Mouse (Mus musculus): ENCODE results near the gene Akap1. TPM values are rescaled to one million over a fixed set of nuclear protein-coding genes. Genes with fewer than 3 reads are reported as not detected.
A peak's percentile ranks its signal among the peaks of the same experiment; 100 is the strongest.

The Akap1 gene
- polyA plus RNA-seq, 1 experiment from 2014 or later, result 8.7 TPM

DNA sequence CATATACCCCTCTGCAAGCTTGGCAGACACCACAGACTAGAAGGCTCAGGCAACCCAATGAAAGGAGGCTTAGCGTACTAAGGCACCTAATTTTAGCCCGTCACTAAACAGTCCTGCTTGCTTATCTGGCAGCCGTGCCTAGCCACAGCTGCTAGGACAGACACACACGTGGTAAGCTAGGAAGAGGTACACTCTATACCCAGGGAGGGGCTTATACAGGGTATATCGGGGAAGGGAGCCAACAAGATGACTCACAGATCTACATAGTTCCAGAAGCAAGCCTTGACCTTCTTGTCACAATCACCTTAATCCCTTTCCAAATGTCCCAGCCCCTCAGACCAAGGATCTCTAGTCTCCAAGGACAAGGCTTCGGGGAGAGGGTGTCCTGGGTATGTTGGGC is 23.0 kb downstream of the Akap1 start:
- Histone ChIP-seq H3K9ac (no peak overlapping the region), H3K9me3 (replicated peaks) (no peaks in the 10 kb centered on the region), H3K4me3 (replicated peaks) (no peak overlapping the region), H3K27ac (replicated peaks) (no peak overlapping the region), H3K4me2 (no peak overlapping the region), H3K27me3 (no peaks in the 10 kb centered on the region), H3K36me3 (replicated peaks) (peaks cover 41% of the 10 kb centered on the region), H3K4me1 (replicated peaks) (peaks cover 7% of the 10 kb centered on the region; the same call in 1 of the 2 replicates)
- peak; percentile 49; the same call in 1 of the 2 replicates for ATAC-seq (ENCODE audit: insufficient read depth)
- 25% methylated on average over 6 of the region's 6 CpGs for WGBS (ENCODE audit: insufficient replicate concordance)

DNA sequence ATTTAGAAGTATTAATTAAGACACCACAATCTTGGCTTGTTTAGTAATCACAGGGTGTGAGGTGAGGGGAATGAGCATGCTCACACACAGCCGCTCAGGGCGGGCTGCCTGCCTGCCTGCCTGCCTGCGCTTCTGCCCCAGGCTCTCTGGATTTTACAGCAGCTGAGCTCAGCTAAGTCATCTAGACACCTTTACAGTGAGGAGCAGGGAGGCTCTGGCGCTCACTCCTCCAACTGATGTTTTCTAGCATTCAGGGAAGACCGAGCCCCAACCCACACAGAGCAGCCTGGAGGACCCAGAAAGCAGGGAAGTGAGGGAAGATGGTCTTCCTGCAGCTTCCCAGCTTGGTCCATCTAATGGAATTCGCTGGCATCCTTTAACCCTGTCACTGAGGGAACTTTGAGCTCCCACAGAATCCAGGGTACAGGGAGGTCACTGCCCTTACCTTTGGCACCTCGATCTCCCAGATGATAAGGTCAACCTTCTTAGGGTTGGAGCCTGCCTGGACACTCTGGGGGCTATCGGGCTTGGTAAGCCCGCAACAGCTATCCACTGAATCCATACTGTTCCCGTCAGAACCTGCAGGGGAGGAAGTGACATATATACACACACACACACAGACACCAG is 23.5 kb downstream of the Akap1 start:
- H3K27ac ChIP-seq (replicated peaks), result no peak overlapping the region
- H3K9me3 ChIP-seq (replicated peaks), result no peaks in the 10 kb centered on the region
- no peaks in the 10 kb centered on the region for H3K27me3 ChIP-seq
- H3K36me3 ChIP-seq (replicated peaks), result peaks cover 46% of the 10 kb centered on the region
- H3K9ac ChIP-seq, result no peak overlapping the region
- WGBS (ENCODE audit: insufficient replicate concordance), result 76% methylated on average over 10 of the region's 10 CpGs
- H3K4me3 ChIP-seq (replicated peaks), result no peak overlapping the region
- peaks cover 7% of the 10 kb centered on the region; the same call in 1 of the 2 replicates for H3K4me1 ChIP-seq (replicated peaks)
- ATAC-seq (ENCODE audit: insufficient read depth), result no peak
- H3K4me2 ChIP-seq, result no peak overlapping the region

- Histone ChIP-seq H3K27ac (replicated peaks) (no peak overlapping the region), H3K27me3 (no peaks in the 10 kb centered on the region), H3K36me3 (replicated peaks) (peaks cover 48% of the 10 kb centered on the region), H3K9ac (no peak overlapping the region), H3K4me1 (replicated peaks) (peaks cover 7% of the 10 kb centered on the region; the same call in 1 of the 2 replicates), H3K4me2 (no peak overlapping the region), H3K4me3 (replicated peaks) (no peak overlapping the region), H3K9me3 (replicated peaks) (no peaks in the 10 kb centered on the region)
- 65% methylated on average over 8 of the region's 8 CpGs for WGBS (ENCODE audit: insufficient replicate concordance)
- ATAC-seq (ENCODE audit: insufficient read depth), result no peak
Measured at GRCm38 (mm10) chr11:88840292-88840691, 24.1 kb downstream of the Akap1 start.

GRCm38 (mm10) chr11:88839379-88839778 is 25.0 kb downstream of the Akap1 start:
- peaks cover 7% of the 10 kb centered on the region; the same call in 1 of the 2 replicates for H3K4me1 ChIP-seq (replicated peaks)
- 74% methylated on average over 6 of the region's 6 CpGs for WGBS (ENCODE audit: insufficient replicate concordance)
- H3K9ac ChIP-seq, result no peak overlapping the region
- peaks cover 52% of the 10 kb centered on the region for H3K36me3 ChIP-seq (replicated peaks)
- no peaks in the 10 kb centered on the region for H3K9me3 ChIP-seq (replicated peaks)
- no peak overlapping the region for H3K27ac ChIP-seq (replicated peaks)
- no peaks in the 10 kb centered on the region for H3K27me3 ChIP-seq
- H3K4me3 ChIP-seq (replicated peaks), result no peak overlapping the region
- no peak overlapping the region for H3K4me2 ChIP-seq
- ATAC-seq (ENCODE audit: insufficient read depth), result no peak

GRCm38 (mm10) chr11:88838630-88839029 is 25.8 kb downstream of the Akap1 start:
- 86% methylated on average over 13 of the region's 13 CpGs for WGBS (ENCODE audit: insufficient replicate concordance)

GRCm38 (mm10) chr11:88834606-88835005 is 29.8 kb downstream of the Akap1 start:
- no peaks in the 10 kb centered on the region for H3K9me3 ChIP-seq (replicated peaks)
- H3K4me3 ChIP-seq (replicated peaks), result no peak overlapping the region
- no peak overlapping the region for H3K27ac ChIP-seq (replicated peaks)
- H3K36me3 ChIP-seq (replicated peaks), result peaks cover 68% of the 10 kb centered on the region
- no peak overlapping the region for H3K4me2 ChIP-seq
- no peak for ATAC-seq (ENCODE audit: insufficient read depth)
- H3K4me1 ChIP-seq (replicated peaks), result no peaks in the 10 kb centered on the region
- H3K27me3 ChIP-seq, result no peaks in the 10 kb centered on the region
- no peak overlapping the region for H3K9ac ChIP-seq
- 86% methylated on average over 11 of the region's 11 CpGs for WGBS (ENCODE audit: insufficient replicate concordance)

More at GRCm38 (mm10) chr11:88838630-88839029, 25.8 kb downstream of the Akap1 start:
- Histone ChIP-seq H3K4me1 (replicated peaks) (peaks cover 7% of the 10 kb centered on the region; the same call in 1 of the 2 replicates), H3K36me3 (replicated peaks) (peaks cover 52% of the 10 kb centered on the region), H3K9ac (no peak overlapping the region), H3K4me2 (no peak overlapping the region), H3K4me3 (replicated peaks) (no peak overlapping the region), H3K27ac (replicated peaks) (no peak overlapping the region), H3K9me3 (replicated peaks) (no peaks in the 10 kb centered on the region), H3K27me3 (no peaks in the 10 kb centered on the region)
- ATAC-seq (ENCODE audit: insufficient read depth), result no peak

GRCm38 (mm10) chr11:88834134-88834533 is 30.3 kb downstream of the Akap1 start:
- Histone ChIP-seq H3K27ac (replicated peaks) (no peak overlapping the region), H3K4me3 (replicated peaks) (no peak overlapping the region), H3K9me3 (replicated peaks) (no peaks in the 10 kb centered on the region), H3K36me3 (replicated peaks) (peaks cover 68% of the 10 kb centered on the region), H3K27me3 (no peaks in the 10 kb centered on the region), H3K9ac (no peak overlapping the region), H3K4me2 (no peak overlapping the region), H3K4me1 (replicated peaks) (no peaks in the 10 kb centered on the region)
- 77% methylated on average over 14 of the region's 14 CpGs for WGBS (ENCODE audit: insufficient replicate concordance)
- no peak for ATAC-seq (ENCODE audit: insufficient read depth)

DNA sequence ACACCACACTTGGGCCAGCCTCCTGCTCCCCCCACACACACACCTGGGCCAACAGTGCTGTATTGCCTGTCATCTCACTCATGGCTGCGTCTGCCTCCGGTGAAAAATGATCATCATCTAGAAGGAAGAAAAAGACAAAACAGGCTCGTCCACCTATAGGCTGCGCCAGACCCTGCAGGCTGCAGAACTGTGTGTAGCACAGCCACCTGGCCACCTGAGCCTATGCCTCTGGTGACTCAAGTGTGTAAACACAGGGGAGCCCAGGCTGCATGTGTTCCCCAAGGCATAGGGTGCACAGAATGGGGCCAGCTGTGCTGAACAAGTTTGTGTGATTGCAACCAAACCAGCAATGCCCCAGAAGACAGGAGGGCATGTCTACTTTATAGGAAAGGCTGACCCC is 31.3 kb downstream of the Akap1 start:
- no peak overlapping the region for H3K4me2 ChIP-seq
- ATAC-seq (ENCODE audit: insufficient read depth), result no peak
- peaks cover 61% of the 10 kb centered on the region; the same call in 1 of the 2 replicates for H3K36me3 ChIP-seq (replicated peaks)

DNA sequence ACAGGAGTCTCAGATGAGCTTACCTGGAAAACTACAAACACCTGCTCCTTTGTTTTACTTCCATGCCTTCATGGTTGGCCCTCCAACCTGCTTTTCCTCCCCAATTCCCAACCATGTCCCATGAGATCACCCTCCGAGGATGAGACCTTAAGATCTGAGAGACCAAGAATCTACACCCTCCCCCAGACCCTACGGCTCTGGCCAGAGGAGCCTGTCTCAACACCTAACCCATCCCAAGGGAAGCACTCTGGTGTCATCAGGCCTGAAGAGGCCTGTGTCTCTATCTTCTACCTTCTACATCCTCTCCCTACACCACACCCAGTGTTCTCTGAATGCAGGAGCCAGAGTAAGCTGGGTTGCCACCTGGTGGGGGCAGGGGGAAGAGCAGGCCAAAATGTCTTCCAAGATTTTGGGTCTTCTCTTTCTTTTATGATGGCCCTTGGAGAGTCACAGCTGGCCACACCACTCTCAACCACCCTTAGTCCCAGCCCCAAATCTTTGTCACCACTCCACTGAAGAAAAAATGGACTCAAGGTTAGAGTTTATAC is 34.1 kb downstream of the Akap1 start:
- Histone ChIP-seq H3K4me1 (replicated peaks) (no peaks in the 10 kb centered on the region), H3K4me2 (no peak overlapping the region), H3K9me3 (replicated peaks) (no peaks in the 10 kb centered on the region), H3K4me3 (replicated peaks) (no peak overlapping the region), H3K9ac (no peak overlapping the region), H3K27me3 (no peaks in the 10 kb centered on the region), H3K36me3 (replicated peaks) (peaks cover 38% of the 10 kb centered on the region; the same call in 1 of the 2 replicates), H3K27ac (replicated peaks) (no peak overlapping the region)
- ATAC-seq (ENCODE audit: insufficient read depth), result no peak
- 71% methylated on average over 2 of the region's 2 CpGs for WGBS (ENCODE audit: insufficient replicate concordance)

More for the DNA sequence above, 31.3 kb downstream of the Akap1 start:
- Histone ChIP-seq H3K4me1 (replicated peaks) (no peaks in the 10 kb centered on the region), H3K27ac (replicated peaks) (no peak overlapping the region), H3K27me3 (no peaks in the 10 kb centered on the region), H3K9me3 (replicated peaks) (no peaks in the 10 kb centered on the region), H3K4me3 (replicated peaks) (no peak overlapping the region), H3K9ac (no peak overlapping the region)
- 78% methylated on average over 4 of the region's 4 CpGs for WGBS (ENCODE audit: insufficient replicate concordance)

GRCm38 (mm10) chr11:88828528-88828927 is 35.9 kb downstream of the Akap1 start:
- no peak overlapping the region for H3K4me2 ChIP-seq
- H3K4me3 ChIP-seq (replicated peaks), result no peak overlapping the region
- H3K36me3 ChIP-seq (replicated peaks), result peaks cover 20% of the 10 kb centered on the region; the same call in 1 of the 2 replicates
- ATAC-seq (ENCODE audit: insufficient read depth), result no peak
- no peak overlapping the region for H3K27ac ChIP-seq (replicated peaks)
- no peaks in the 10 kb centered on the region for H3K9me3 ChIP-seq (replicated peaks)
- H3K4me1 ChIP-seq (replicated peaks), result no peaks in the 10 kb centered on the region
- no peaks in the 10 kb centered on the region for H3K27me3 ChIP-seq
- no peak overlapping the region for H3K9ac ChIP-seq

- no peak for ATAC-seq (ENCODE audit: insufficient read depth)
- no peak overlapping the region for H3K4me2 ChIP-seq
- H3K27me3 ChIP-seq, result peaks cover 20% of the 10 kb centered on the region
- no peaks in the 10 kb centered on the region for H3K4me1 ChIP-seq (replicated peaks)
- H3K27ac ChIP-seq (replicated peaks), result no peak overlapping the region
- H3K4me3 ChIP-seq (replicated peaks), result no peak overlapping the region
- no peak overlapping the region for H3K9ac ChIP-seq
- H3K9me3 ChIP-seq (replicated peaks), result no peaks in the 10 kb centered on the region
- 0 out of 2 replicates have a peak, but pooled peaks cover 11% of the 10 kb centered on the region for H3K36me3 ChIP-seq (replicated peaks)
- 32% methylated on average over 7 of the region's 7 CpGs for WGBS (ENCODE audit: insufficient replicate concordance)
Measured at GRCm38 (mm10) chr11:88825909-88826308, 38.5 kb downstream of the Akap1 start.
